Comparison of ENCODE assay signal across 24 mouse cellular contexts in the genomic region with DNA sequence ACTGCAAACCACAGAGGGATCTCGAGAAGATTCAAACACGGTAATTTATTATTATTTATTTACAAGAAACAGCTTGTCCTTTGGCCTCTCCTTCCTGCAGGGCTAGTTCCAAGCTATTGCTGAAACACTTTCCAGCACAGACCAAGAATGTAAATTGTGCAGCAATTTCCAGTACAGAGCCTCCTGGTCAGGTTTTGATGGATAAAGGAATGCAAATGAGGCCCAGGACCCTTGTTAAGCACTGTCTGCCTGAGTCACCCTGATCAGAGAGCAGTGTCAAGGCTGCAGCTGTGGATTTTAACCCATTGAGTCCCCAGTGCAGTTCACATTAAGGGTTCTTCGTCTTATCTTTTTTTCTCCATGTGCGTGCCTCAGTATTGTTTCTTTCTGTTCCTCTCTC.
DNase-seq lines count a peak whose midpoint lies in the region; ATAC-seq lines count a peak whose summit lies in the region.
"Had no signal": no experiment of that assay in that cellular context is flagged by ENCODE, and none has a peak within 500 bp of the region (broad histone marks: within the 10 kb centered on the region; RNA-seq: fewer than 3 reads in every experiment).

No protein-coding gene starts in this region.

- no peak overlapping the region for H3K4me3 ChIP-seq in hindbrain, embryonic 12.5 days
- H3K4me3 ChIP-seq in hindbrain, embryonic 10.5 days, result no peak overlapping the region
- H3K4me3 ChIP-seq in midbrain, embryonic 13.5 days (replicated peaks), result no peak overlapping the region
- no peak overlapping the region for H3K4me3 ChIP-seq in midbrain, embryonic 15.5 days
- no peak overlapping the region for H3K4me3 ChIP-seq in embryonic facial prominence, embryonic 11.5 days (ENCODE audit: low read depth, low read length)
- H3K4me3 ChIP-seq: embryonic facial prominence, embryonic 12.5 days; forebrain, embryonic 12.5 days; heart, embryonic 15.5 days; limb, embryonic 10.5 days; neural tube, embryonic 15.5 days had no signal

- H3K27me3 ChIP-seq in hindbrain, embryonic 12.5 days, result no peaks in the 10 kb centered on the region
- no peaks in the 10 kb centered on the region for H3K27me3 ChIP-seq in hindbrain, embryonic 10.5 days (ENCODE audit: insufficient read depth, poor library complexity, severe bottlenecking)
- H3K27me3 ChIP-seq in midbrain, embryonic 13.5 days, result no peaks in the 10 kb centered on the region
- H3K27me3 ChIP-seq in midbrain, embryonic 15.5 days (replicated peaks), result no peaks in the 10 kb centered on the region
- H3K27me3 ChIP-seq in embryonic facial prominence, embryonic 11.5 days (ENCODE audit: control insufficient read depth, insufficient read depth, low read length), result no peaks in the 10 kb centered on the region
- H3K27me3 ChIP-seq: embryonic facial prominence, embryonic 12.5 days; forebrain, embryonic 12.5 days; heart, embryonic 15.5 days; neural tube, embryonic 15.5 days had no signal

- 46% methylated on average over 4 of the region's 4 CpGs for WGBS in hindbrain, embryonic 12.5 days
- 50% methylated on average over 4 of the region's 4 CpGs for WGBS in hindbrain, embryonic 10.5 days
- WGBS in midbrain, embryonic 13.5 days, result 20% methylated on average over 4 of the region's 4 CpGs
- WGBS in midbrain, embryonic 15.5 days, result 23% methylated on average over 4 of the region's 4 CpGs
- 27% methylated on average over 4 of the region's 4 CpGs for WGBS in embryonic facial prominence, embryonic 11.5 days

- ATAC-seq in hindbrain, embryonic 12.5 days (ENCODE audit: low FRiP score), result peak; percentile 48; the same call in 1 of the 2 replicates
- ATAC-seq in midbrain, embryonic 13.5 days, result peak; percentile 50; the same call in 1 of the 2 replicates
- ATAC-seq in midbrain, embryonic 15.5 days (replicated peaks), result no peak
- ATAC-seq in embryonic facial prominence, embryonic 11.5 days (replicated peaks; ENCODE audit: insufficient number of reproducible peaks, low FRiP score, low TSS enrichment, low read depth), result no peak
- no peak for ATAC-seq in CD4-positive, CD25-positive, alpha-beta regulatory T cell, adult 4 months
- ATAC-seq: hindbrain, postnatal 0 days; intestine, postnatal 0 days; liver, postnatal 0 days; lung, postnatal 0 days had no signal

- H3K9ac ChIP-seq in hindbrain, embryonic 12.5 days, result no peak overlapping the region
- no peak overlapping the region for H3K9ac ChIP-seq in midbrain, embryonic 13.5 days (replicated peaks)
- no peak overlapping the region for H3K9ac ChIP-seq in midbrain, embryonic 15.5 days
- H3K9ac ChIP-seq in embryonic facial prominence, embryonic 11.5 days (replicated peaks; ENCODE audit: low read length), result no peak overlapping the region
- H3K9ac ChIP-seq: embryonic facial prominence, embryonic 12.5 days; forebrain, embryonic 12.5 days; heart, embryonic 15.5 days; liver, postnatal 0 days; neural tube, embryonic 15.5 days had no signal

- no peak overlapping the region for H3K27ac ChIP-seq in hindbrain, embryonic 12.5 days
- no peak overlapping the region for H3K27ac ChIP-seq in hindbrain, embryonic 10.5 days
- H3K27ac ChIP-seq in midbrain, embryonic 13.5 days, result no peak overlapping the region
- no peak overlapping the region for H3K27ac ChIP-seq in midbrain, embryonic 15.5 days
- no peak overlapping the region for H3K27ac ChIP-seq in embryonic facial prominence, embryonic 11.5 days (replicated peaks; ENCODE audit: low read depth, low read length)
- H3K27ac ChIP-seq: embryonic facial prominence, embryonic 12.5 days; forebrain, embryonic 12.5 days; heart, embryonic 15.5 days; hindbrain, postnatal 0 days; kidney, postnatal 0 days; limb, embryonic 10.5 days; neural tube, embryonic 15.5 days had no signal

- H3K4me1 ChIP-seq in hindbrain, embryonic 12.5 days, result no peaks in the 10 kb centered on the region
- H3K4me1 ChIP-seq in hindbrain, embryonic 10.5 days (replicated peaks), result peaks cover 4% of the 10 kb centered on the region; the same call in 1 of the 2 replicates
- peaks cover 9% of the 10 kb centered on the region for H3K4me1 ChIP-seq in midbrain, embryonic 13.5 days (replicated peaks)
- H3K4me1 ChIP-seq in midbrain, embryonic 15.5 days, result peaks cover 5% of the 10 kb centered on the region
- H3K4me1 ChIP-seq in embryonic facial prominence, embryonic 11.5 days (ENCODE audit: control insufficient read depth, insufficient read depth, low read length), result no peaks in the 10 kb centered on the region
- H3K4me1 ChIP-seq: heart, embryonic 15.5 days; limb, embryonic 10.5 days; neural tube, embryonic 15.5 days had no signal

- no peak for DNase-seq in hindbrain, embryonic 10.5 days (ENCODE audit: low spot score)
- peak; percentile 31 for DNase-seq in R1 (ENCODE audit: low read depth, low spot score)
- peak; percentile 28 for DNase-seq in embryonic facial prominence, embryonic 11.5 days (ENCODE audit: low spot score)
- DNase-seq: adrenal gland, adult 2 months; cerebellum, adult 11-12 months; cerebellum, postnatal 25 days; heart, postnatal 36 days; liver; liver, postnatal 0 days; thymus, adult 18-20 months; thymus, postnatal 36 days had no signal

- H3K4me2 ChIP-seq in hindbrain, embryonic 12.5 days (replicated peaks), result no peak overlapping the region
- no peak overlapping the region for H3K4me2 ChIP-seq in midbrain, embryonic 13.5 days (replicated peaks)
- no peak overlapping the region for H3K4me2 ChIP-seq in midbrain, embryonic 15.5 days
- no peak overlapping the region for H3K4me2 ChIP-seq in embryonic facial prominence, embryonic 11.5 days (ENCODE audit: low read depth, low read length)
- H3K4me2 ChIP-seq: embryonic facial prominence, embryonic 12.5 days; forebrain, embryonic 12.5 days; heart, embryonic 15.5 days; neural tube, embryonic 15.5 days had no signal

- no peaks in the 10 kb centered on the region for H3K36me3 ChIP-seq in hindbrain, embryonic 12.5 days
- H3K36me3 ChIP-seq in hindbrain, embryonic 10.5 days, result no peaks in the 10 kb centered on the region
- H3K36me3 ChIP-seq in midbrain, embryonic 13.5 days, result no peaks in the 10 kb centered on the region
- H3K36me3 ChIP-seq in midbrain, embryonic 15.5 days (replicated peaks), result no peaks in the 10 kb centered on the region
- H3K36me3 ChIP-seq in embryonic facial prominence, embryonic 11.5 days (replicated peaks; ENCODE audit: control insufficient read depth, insufficient read depth, low read depth, low read length), result no peaks in the 10 kb centered on the region
- H3K36me3 ChIP-seq: embryonic facial prominence, embryonic 12.5 days; forebrain, embryonic 12.5 days; heart, embryonic 15.5 days; limb, embryonic 10.5 days; neural tube, embryonic 15.5 days had no signal

- H3K9me3 ChIP-seq in hindbrain, embryonic 12.5 days (replicated peaks), result no peaks in the 10 kb centered on the region
- no peaks in the 10 kb centered on the region for H3K9me3 ChIP-seq in hindbrain, embryonic 10.5 days
- no peaks in the 10 kb centered on the region for H3K9me3 ChIP-seq in midbrain, embryonic 13.5 days
- H3K9me3 ChIP-seq in midbrain, embryonic 15.5 days, result no peaks in the 10 kb centered on the region
- no peaks in the 10 kb centered on the region for H3K9me3 ChIP-seq in embryonic facial prominence, embryonic 11.5 days (replicated peaks; ENCODE audit: control insufficient read depth, low read length)
- H3K9me3 ChIP-seq: embryonic facial prominence, embryonic 12.5 days; forebrain, embryonic 12.5 days; heart, embryonic 15.5 days; limb, embryonic 10.5 days; neural tube, embryonic 15.5 days had no signal

Comparison
In these comparisons a context has a peak if more than half of its experiments do, and no peak if none do; other contexts are left out.
1. ATAC-seq: peak in hindbrain, embryonic 12.5 days (single experiment) and midbrain, embryonic 13.5 days (single experiment); none in midbrain, embryonic 15.5 days (single experiment), embryonic facial prominence, embryonic 11.5 days (single experiment) and CD4-positive, CD25-positive, alpha-beta regulatory T cell, adult 4 months (single experiment).